Mouse (Mus musculus) retina, postnatal 1 day (tissue): ENCODE measurements at regions not wholly inside any gene's neighbourhood (a gene's known extent, or its start where the extent isn't known, plus 50 kb on each side); places are given as distances from the start of the nearest gene placed in this dataset.
A peak's percentile ranks its signal among the peaks of the same experiment; 100 is the strongest.

Experiments used
- DNase-seq: peaks from one replicate; pipeline ENCODE4 v3.0.0-alpha.2; 2012

DNA sequence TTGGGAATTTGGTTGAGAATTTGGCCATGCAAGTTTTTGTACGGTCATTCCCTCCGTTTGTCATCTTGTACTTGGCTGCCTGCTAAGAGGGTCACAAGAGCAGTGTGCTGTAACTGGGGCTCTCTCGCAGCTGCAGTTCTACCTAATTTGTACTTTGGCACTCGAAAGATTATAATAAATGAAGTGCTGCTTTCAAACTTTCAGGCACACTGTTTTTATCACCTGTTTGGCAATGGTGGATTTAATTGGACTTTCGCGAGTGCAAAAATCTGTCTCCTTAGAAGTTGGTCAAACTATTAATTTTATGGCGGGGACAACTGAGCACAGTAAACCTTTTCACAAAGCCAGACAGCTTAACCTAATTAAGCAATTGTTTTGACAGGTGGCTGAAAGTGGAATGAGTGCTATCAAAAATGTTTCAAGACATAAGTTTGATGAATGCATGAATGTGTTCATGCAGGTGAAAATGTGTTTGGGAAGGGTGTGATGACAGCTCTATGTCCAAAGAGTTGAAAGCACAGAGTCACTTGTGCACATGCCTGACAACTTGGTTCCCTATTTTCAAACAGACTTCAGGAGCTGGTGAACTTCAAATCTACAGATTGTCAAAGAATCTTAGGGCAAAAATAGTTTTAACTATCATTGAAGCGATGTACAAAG lies 158.2 kb downstream of the Flrt2 start:
- DNase-seq, result peak; percentile 51

GRCm38 (mm10) chr12:95877661-95878060 lies 185.6 kb downstream of the Flrt2 start:
- DNase-seq, result no peak
